Mouse (Mus musculus): ENCODE results near the gene Rfc2. TPM values are rescaled to one million over a fixed set of nuclear protein-coding genes. Genes with fewer than 3 reads are reported as not detected.

The Rfc2 gene
- polyA plus RNA-seq (2015; fragmentation: Illumina TruSeq; extraction: RNeasy Lipid Tissue Mini Kit (QIAGEN cat#74804); ENCODE audit: low read depth, low replicate concordance) = 78.1 TPM

GRCm38 (mm10) chr5:134581146-134581545 is at the start of gene Rfc2:
TSS of gene Rfc2 (plus strand) at chr5:134581366.

DNA sequence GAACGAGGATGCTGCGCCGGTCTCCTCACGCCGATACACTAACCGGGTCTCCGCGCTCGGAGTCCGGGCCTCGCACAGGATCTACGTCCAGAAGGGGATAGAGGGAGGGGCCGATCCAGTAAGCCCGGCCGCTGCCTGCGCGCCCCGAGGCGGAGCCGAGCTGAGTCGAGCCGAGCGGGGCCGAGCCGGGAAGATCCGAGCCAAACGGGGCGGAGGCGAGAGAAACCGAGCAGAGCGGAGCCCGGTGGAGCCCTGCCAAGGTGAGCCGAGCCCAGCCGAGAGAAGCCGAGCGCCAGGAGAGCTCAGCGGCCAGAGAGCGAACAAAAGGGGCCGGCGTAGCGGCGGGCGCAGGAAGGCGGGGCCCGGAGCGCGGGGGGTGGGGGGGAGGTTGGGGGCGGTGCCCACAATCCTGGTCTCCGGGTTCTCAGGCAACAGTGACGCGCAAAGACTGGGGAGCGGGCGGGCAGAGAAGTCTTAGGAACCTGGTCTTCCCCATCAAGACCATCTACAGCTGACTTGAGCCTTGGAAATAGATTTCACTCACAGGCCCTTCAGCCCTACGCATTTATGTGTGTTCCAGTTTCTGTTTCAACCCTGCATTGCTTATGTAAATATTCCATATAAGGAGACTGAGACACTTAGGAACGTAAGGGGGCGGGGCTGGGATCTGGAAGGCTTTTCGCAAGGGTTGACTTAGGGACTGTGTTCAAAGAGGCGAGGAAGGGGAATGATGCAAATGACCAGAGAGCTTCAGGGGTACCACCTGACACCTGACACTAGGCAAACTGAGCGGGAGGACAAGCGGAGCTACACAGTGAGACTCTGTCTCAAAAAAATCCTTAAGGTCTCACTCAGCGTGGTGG is 28.8 kb upstream of the Rfc2 start, which contains the start of gene Clip2:
Gene Clip2, minus strand, starts transcription at position 325 of the 863 bp plus-strand sequence.

GRCm38 (mm10) chr5:134560071-134560449 is 21.1 kb upstream of the Rfc2 start, which contains the start of gene Syna:
TSS of gene Syna (minus strand) at chr5:134560171.

DNA sequence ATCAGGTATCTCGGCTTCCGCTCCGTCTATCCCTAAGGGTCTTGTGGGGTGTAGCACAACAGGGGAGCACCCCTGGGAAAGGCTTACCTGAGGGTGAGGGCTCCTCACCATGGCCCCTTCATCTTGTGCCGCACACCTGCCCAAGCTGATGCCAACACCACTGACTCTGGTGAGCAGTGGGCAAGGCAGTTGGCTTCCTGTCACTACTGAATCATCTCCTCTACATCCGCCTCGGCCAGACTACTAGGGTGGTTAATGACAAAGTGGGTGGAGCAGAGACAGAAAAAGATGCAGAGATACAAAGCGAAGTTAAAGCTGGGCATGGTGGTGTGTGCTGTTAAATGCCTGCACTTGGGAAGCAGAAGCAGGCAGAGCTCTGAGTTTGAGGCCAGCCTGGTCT is 33.6 kb downstream of the Rfc2 start, which contains the start of gene Lat2:
Gene Lat2, minus strand, starts transcription at position 224 of the 400 bp plus-strand sequence.

DNA sequence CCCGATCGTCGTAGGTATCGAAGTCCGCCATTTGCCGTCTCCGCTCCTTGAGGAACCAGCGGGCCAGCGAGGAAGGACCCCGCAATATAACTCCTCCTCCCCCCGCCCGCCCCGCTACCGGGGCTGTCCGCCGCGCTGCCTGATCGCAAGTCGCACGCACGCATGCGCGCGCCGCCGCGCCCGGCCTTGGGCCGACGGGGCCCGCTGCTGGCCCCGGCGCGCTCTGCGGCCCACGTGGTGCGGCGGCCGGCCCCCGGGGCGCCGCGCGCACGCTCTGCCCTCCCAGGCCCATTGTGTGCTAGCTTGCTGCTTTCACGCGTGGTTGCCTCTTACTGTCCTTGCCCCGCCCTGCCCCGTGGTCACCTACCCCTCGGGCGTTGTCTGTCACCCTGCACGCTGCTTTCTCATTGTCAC is 58.1 kb downstream of the Rfc2 start, which contains the start of gene Eif4h:
Gene Eif4h, minus strand, starts transcription at position 222 of the 414 bp plus-strand sequence.

Other genes starting within 250 kb of the Rfc2 start
- 28.8 TPM for gene Gtf2ird1, start 124.7 kb upstream of the Rfc2 start, polyA plus RNA-seq (2015; fragmentation: Illumina TruSeq; extraction: RNeasy Lipid Tissue Mini Kit (QIAGEN cat#74804); ENCODE audit: low read depth, low replicate concordance)
- gene Clip2, start 28.9 kb upstream of the Rfc2 start, polyA plus RNA-seq (2015; fragmentation: Illumina TruSeq; extraction: RNeasy Lipid Tissue Mini Kit (QIAGEN cat#74804); ENCODE audit: low read depth, low replicate concordance) = 68.6 TPM
- 0.80 TPM for gene Syna, start 21.2 kb upstream of the Rfc2 start, polyA plus RNA-seq (2015; fragmentation: Illumina TruSeq; extraction: RNeasy Lipid Tissue Mini Kit (QIAGEN cat#74804); ENCODE audit: low read depth, low replicate concordance)
- 3.5 TPM for gene Lat2, start 33.7 kb downstream of the Rfc2 start, polyA plus RNA-seq (2015; fragmentation: Illumina TruSeq; extraction: RNeasy Lipid Tissue Mini Kit (QIAGEN cat#74804); ENCODE audit: low read depth, low replicate concordance)
- gene Eif4h, start 58.1 kb downstream of the Rfc2 start, polyA plus RNA-seq (2015; fragmentation: Illumina TruSeq; extraction: RNeasy Lipid Tissue Mini Kit (QIAGEN cat#74804); ENCODE audit: low read depth, low replicate concordance) = 325 TPM
- 52.4 TPM for gene Limk1, start 107.2 kb downstream of the Rfc2 start, polyA plus RNA-seq (2015; fragmentation: Illumina TruSeq; extraction: RNeasy Lipid Tissue Mini Kit (QIAGEN cat#74804); ENCODE audit: low read depth, low replicate concordance)
- gene Eln, start 166.0 kb downstream of the Rfc2 start, polyA plus RNA-seq (2015; fragmentation: Illumina TruSeq; extraction: RNeasy Lipid Tissue Mini Kit (QIAGEN cat#74804); ENCODE audit: low read depth, low replicate concordance) = 4.5 TPM